8 mouse cellular contexts compared by ENCODE assay signal in genomic region chr8:83773452-83773846, GRCm38 (mm10). TPM values are rescaled to one million over a fixed set of nuclear protein-coding genes. Genes with fewer than 3 reads are reported as not detected.
A peak's percentile ranks its signal among the peaks of the same experiment; 100 is the strongest.
DNase-seq lines count a peak whose midpoint lies in the region; ATAC-seq and TF ChIP-seq lines count a peak whose summit lies in the region.

No protein-coding gene starts in this region.

- H3K4me1 ChIP-seq in lung, adult 2 months (ENCODE audit: control insufficient read depth, insufficient read depth, low read length) = peaks cover 20% of the 10 kb centered on the region
- no peaks in the 10 kb centered on the region for H3K4me1 ChIP-seq in forebrain, postnatal 0 days (ENCODE audit: insufficient read depth)
- H3K4me1 ChIP-seq in liver, embryonic 11.5 days (replicated peaks; ENCODE audit: control insufficient read depth, insufficient read depth, low read length) = peaks cover 19% of the 10 kb centered on the region
- H3K4me1 ChIP-seq in stomach, embryonic 15.5 days = peaks cover 19% of the 10 kb centered on the region

- no peaks in the 10 kb centered on the region for H3K27me3 ChIP-seq in forebrain, postnatal 0 days (ENCODE audit: insufficient read depth, low read length)
- no peaks in the 10 kb centered on the region for H3K27me3 ChIP-seq in liver, embryonic 11.5 days (replicated peaks; ENCODE audit: control insufficient read depth, insufficient read depth, low read length)
- H3K27me3 ChIP-seq in stomach, embryonic 15.5 days (replicated peaks) = no peaks in the 10 kb centered on the region

- H3K36me3 ChIP-seq in forebrain, postnatal 0 days (ENCODE audit: insufficient read depth) = no peaks in the 10 kb centered on the region
- no peaks in the 10 kb centered on the region for H3K36me3 ChIP-seq in liver, embryonic 11.5 days (ENCODE audit: control insufficient read depth, insufficient read depth, low read length)
- H3K36me3 ChIP-seq in stomach, embryonic 15.5 days = no peaks in the 10 kb centered on the region

- TF ChIP-seq CTCF in lung, adult 2 months (IDR thresholded peaks at IDR 0.05; ENCODE audit: insufficient read depth, low read length) = no peak
- TF ChIP-seq CTCF in forebrain, postnatal 0 days (IDR thresholded peaks at IDR 0.05; ENCODE audit: low read depth) = no peak

- ATAC-seq in forebrain, postnatal 0 days = no peak
- ATAC-seq in liver, embryonic 11.5 days (replicated peaks; ENCODE audit: low FRiP score) = no peak
- ATAC-seq in stomach, embryonic 15.5 days (ENCODE audit: insufficient read depth, low FRiP score, low read depth) = no peak

- H3K9ac ChIP-seq in forebrain, postnatal 0 days = no peak overlapping the region
- H3K9ac ChIP-seq in liver, embryonic 11.5 days (ENCODE audit: low read depth, low read length) = no peak overlapping the region
- no peak overlapping the region for H3K9ac ChIP-seq in stomach, embryonic 15.5 days

- no peaks in the 10 kb centered on the region for H3K9me3 ChIP-seq in forebrain, postnatal 0 days (ENCODE audit: low read length)
- no peaks in the 10 kb centered on the region for H3K9me3 ChIP-seq in liver, embryonic 11.5 days (ENCODE audit: control insufficient read depth, low read length)
- no peaks in the 10 kb centered on the region for H3K9me3 ChIP-seq in stomach, embryonic 15.5 days

- 15% methylated on average over 6 of the region's 6 CpGs for WGBS in lung, adult 2 months
- 47% methylated on average over 6 of the region's 6 CpGs for WGBS in forebrain, postnatal 0 days
- WGBS in liver, embryonic 11.5 days = 17% methylated on average over 6 of the region's 6 CpGs
- WGBS in stomach, embryonic 15.5 days = 35% methylated on average over 6 of the region's 6 CpGs

- peak overlapping the region; percentile 56 for H3K4me2 ChIP-seq in forebrain, postnatal 0 days (ENCODE audit: low read depth)
- peak overlapping the region; percentile 86 for H3K4me2 ChIP-seq in liver, embryonic 11.5 days
- H3K4me2 ChIP-seq in stomach, embryonic 15.5 days = peak overlapping the region; percentile 66

- peak overlapping the region; percentile 20 for H3K4me3 ChIP-seq in lung, adult 2 months (replicated peaks; ENCODE audit: extremely low read depth, low read depth, low read length)
- peak overlapping the region; percentile 35; the same call in 1 of the 2 replicates for H3K4me3 ChIP-seq in forebrain, postnatal 0 days (ENCODE audit: low read depth, low read length)
- peak overlapping the region; percentile 40; the same call in 1 of the 2 replicates for H3K4me3 ChIP-seq in liver, embryonic 11.5 days (ENCODE audit: low read depth, low read length)
- peak overlapping the region; percentile 39 for H3K4me3 ChIP-seq in stomach, embryonic 15.5 days (replicated peaks)

- DNase-seq in lung, adult 2 months = no peak
- no peak for DNase-seq in lung, postnatal 14 days
- DNase-seq in forebrain, postnatal 0 days = no peak
- DNase-seq in liver, embryonic 11.5 days (ENCODE audit: low spot score) = no peak
- DNase-seq in spleen, postnatal 4 days (ENCODE audit: low spot score in 2 of 2) = no peak
- no peak for DNase-seq in layer of hippocampus, adult 18-20 months (ENCODE audit: low spot score in 2 of 2)
- no peak for DNase-seq in urinary bladder, postnatal 10 days (ENCODE audit: low spot score)

- no peak overlapping the region for H3K27ac ChIP-seq in forebrain, postnatal 0 days (ENCODE audit: low read depth, low read length)
- H3K27ac ChIP-seq in liver, embryonic 11.5 days (ENCODE audit: low read depth, low read length) = no peak overlapping the region
- no peak overlapping the region for H3K27ac ChIP-seq in stomach, embryonic 15.5 days

- no peak for TF ChIP-seq POLR2A in lung, adult 2 months (IDR thresholded peaks at IDR 0.05; ENCODE audit: borderline replicate concordance, extremely low read depth, low read depth, low read length)

RNA-seq across cellular contexts. Expression of gene Adgre5, which starts 32.3 kb away (rescaled TPM):
- polyA plus RNA-seq in lung, adult 2 months (2012; rRNA removed) = 557 and 634 TPM in 2 replicates
- 9.2 and 9.9 TPM in 2 replicates for total RNA-seq in forebrain, postnatal 0 days (2014; rRNA removed)
- 6.7 and 9.2 TPM in 2 replicates for polyA plus RNA-seq in forebrain, postnatal 0 days (2015; fragmentation: Nextera tagmentation; extraction: Ambion mirVana)
- polyA plus RNA-seq in liver, embryonic 11.5 days (2014; fragmentation: Nextera tagmentation; extraction: Ambion mirVana) = 16.8 and 17.2 TPM in 2 replicates
- polyA plus RNA-seq in stomach, embryonic 15.5 days (2015; fragmentation: Nextera tagmentation; extraction: Ambion mirVana) = 29.8 and 33.7 TPM in 2 replicates
- total RNA-seq in layer of hippocampus, adult 18-20 months (2021) = 10 to 100 TPM in 1 of 2 experiments, 1 to 10 TPM in 1; 8.8 to 10.5 TPM

RNA-seq across cellular contexts. Expression of gene Ddx39, which starts 58.5 kb away (rescaled TPM):
- polyA plus RNA-seq in lung, adult 2 months (2012; rRNA removed) = 18.4 and 24.0 TPM in 2 replicates
- total RNA-seq in forebrain, postnatal 0 days (2014; rRNA removed) = 54.1 and 58.4 TPM in 2 replicates
- 76.3 and 79.5 TPM in 2 replicates for polyA plus RNA-seq in forebrain, postnatal 0 days (2015; fragmentation: Nextera tagmentation; extraction: Ambion mirVana)
- 375 and 420 TPM in 2 replicates for polyA plus RNA-seq in liver, embryonic 11.5 days (2014; fragmentation: Nextera tagmentation; extraction: Ambion mirVana)
- 180 and 185 TPM in 2 replicates for polyA plus RNA-seq in stomach, embryonic 15.5 days (2015; fragmentation: Nextera tagmentation; extraction: Ambion mirVana)
- total RNA-seq in layer of hippocampus, adult 18-20 months (2021) = 10 to 100 TPM; 14.9 to 16.8 TPM

Comparison
In these comparisons a context has a peak if more than half of its experiments do, and no peak if none do; other contexts are left out.
1. RNA of gene Adgre5, which starts 32.3 kb away (polyA plus RNA-seq): 557 to 634 TPM in lung, adult 2 months; 29.8 to 33.7 TPM in stomach, embryonic 15.5 days, 16.8 to 17.2 TPM in liver, embryonic 11.5 days and 6.7 to 9.2 TPM in forebrain, postnatal 0 days; every median in the first group is over 10 times any median in the second.
2. Peak in every context shown above with its lines, with median percentiles within 50 percentile points of each other: H3K4me3 ChIP-seq and H3K4me2 ChIP-seq.